Comparison of ENCODE assay signal across 9 mouse cellular contexts in genomic region chr11:120518027-120518426, GRCm38 (mm10). TPM values are rescaled to one million over a fixed set of nuclear protein-coding genes. Genes with fewer than 3 reads are reported as not detected.
DNase-seq lines count a peak whose midpoint lies in the region; ATAC-seq and TF ChIP-seq lines count a peak whose summit lies in the region.
"Had no signal": no experiment of that assay in that cellular context is flagged by ENCODE, and none has a peak within 500 bp of the region (broad histone marks: within the 10 kb centered on the region; RNA-seq: fewer than 3 reads in every experiment).

No protein-coding gene starts in this region.

- peak overlapping the region; percentile 63 for H3K27ac ChIP-seq in heart, postnatal 0 days (ENCODE audit: low read depth)
- peak overlapping the region; percentile 26; the same call in 1 of the 2 replicates for H3K27ac ChIP-seq in liver, embryonic 11.5 days (ENCODE audit: low read depth, low read length)
- H3K27ac ChIP-seq in forebrain, embryonic 12.5 days = no peak overlapping the region
- H3K27ac ChIP-seq in forebrain, embryonic 13.5 days = no peak overlapping the region

- peaks cover 15% of the 10 kb centered on the region for H3K4me1 ChIP-seq in heart, postnatal 0 days (ENCODE audit: control insufficient read depth, insufficient read depth)
- H3K4me1 ChIP-seq in liver, embryonic 11.5 days (replicated peaks; ENCODE audit: control insufficient read depth, insufficient read depth, low read length) = peaks cover 16% of the 10 kb centered on the region
- H3K4me1 ChIP-seq in forebrain, embryonic 12.5 days = 0 out of 2 replicates have a peak, but pooled peaks cover 1% of the 10 kb centered on the region
- no peaks in the 10 kb centered on the region for H3K4me1 ChIP-seq in forebrain, embryonic 13.5 days

- no peak for TF ChIP-seq CTCF in heart, postnatal 0 days (IDR thresholded peaks at IDR 0.05; ENCODE audit: low read depth)

- 55% methylated on average over 6 of the region's 6 CpGs for whole genome bisulfite sequencing in heart, postnatal 0 days
- WGBS in liver, embryonic 11.5 days = 55% methylated on average over 6 of the region's 6 CpGs
- 72% methylated on average over 6 of the region's 6 CpGs for WGBS in forebrain, embryonic 12.5 days
- WGBS in forebrain, embryonic 13.5 days = 74% methylated on average over 6 of the region's 6 CpGs

- H3K36me3 ChIP-seq in heart, postnatal 0 days (replicated peaks; ENCODE audit: control insufficient read depth, insufficient read depth, low read length) = no peaks in the 10 kb centered on the region
- H3K36me3 ChIP-seq in liver, embryonic 11.5 days (ENCODE audit: control insufficient read depth, insufficient read depth, low read length) = no peaks in the 10 kb centered on the region
- no peaks in the 10 kb centered on the region for H3K36me3 ChIP-seq in forebrain, embryonic 12.5 days (replicated peaks)
- no peaks in the 10 kb centered on the region for H3K36me3 ChIP-seq in forebrain, embryonic 13.5 days (ENCODE audit: poor library complexity, severe bottlenecking)

- H3K4me2 ChIP-seq in heart, postnatal 0 days (ENCODE audit: low read depth, low read length) = peak overlapping the region; percentile 13; the same call in 1 of the 2 replicates
- H3K4me2 ChIP-seq in liver, embryonic 11.5 days = no peak overlapping the region
- no peak overlapping the region for H3K4me2 ChIP-seq in forebrain, embryonic 12.5 days
- H3K4me2 ChIP-seq in forebrain, embryonic 13.5 days = no peak overlapping the region

- TF ChIP-seq EP300 in heart, postnatal 0 days (IDR thresholded peaks at IDR 0.05; ENCODE audit: low read depth) = no peak

- no peaks in the 10 kb centered on the region for H3K27me3 ChIP-seq in heart, postnatal 0 days (ENCODE audit: control insufficient read depth, insufficient read depth, low read length)
- H3K27me3 ChIP-seq in liver, embryonic 11.5 days (replicated peaks; ENCODE audit: control insufficient read depth, insufficient read depth, low read length) = no peaks in the 10 kb centered on the region
- H3K27me3 ChIP-seq in forebrain, embryonic 12.5 days = 0 out of 2 replicates have a peak, but pooled peaks cover 4% of the 10 kb centered on the region
- H3K27me3 ChIP-seq in forebrain, embryonic 13.5 days = no peaks in the 10 kb centered on the region

- ATAC-seq in heart, postnatal 0 days (ENCODE audit: insufficient read depth, low read depth) = 0 out of 2 replicates have a peak, but pooled peaks have one; percentile 28
- ATAC-seq in liver, embryonic 11.5 days (replicated peaks; ENCODE audit: low FRiP score) = no peak
- ATAC-seq in forebrain, embryonic 12.5 days (ENCODE audit: low FRiP score) = no peak
- no peak for ATAC-seq in forebrain, embryonic 13.5 days

- H3K9ac ChIP-seq in heart, postnatal 0 days (replicated peaks; ENCODE audit: low read depth, low read length) = peak overlapping the region; percentile 29; the same call in 1 of the 2 replicates
- no peak overlapping the region for H3K9ac ChIP-seq in liver, embryonic 11.5 days (ENCODE audit: low read depth, low read length)
- H3K9ac ChIP-seq in forebrain, embryonic 12.5 days = no peak overlapping the region
- no peak overlapping the region for H3K9ac ChIP-seq in forebrain, embryonic 13.5 days

- DNase-seq in right cerebral cortex, adult 18-20 months = peak; percentile 90
- no peak for DNase-seq in right cerebral cortex, postnatal 4 days
- no peak for DNase-seq in heart, postnatal 0 days (ENCODE audit: low spot score)
- no peak for DNase-seq in liver, embryonic 11.5 days (ENCODE audit: low spot score)
- peak; percentile 65 for DNase-seq in skeletal muscle tissue, adult 2 months (ENCODE audit: low read depth, low spot score)
- DNase-seq in ovary, postnatal 14 days (ENCODE audit: low spot score) = no peak

- no peaks in the 10 kb centered on the region for H3K9me3 ChIP-seq in heart, postnatal 0 days (replicated peaks; ENCODE audit: control insufficient read depth, low read length)
- no peaks in the 10 kb centered on the region for H3K9me3 ChIP-seq in liver, embryonic 11.5 days (ENCODE audit: control insufficient read depth, low read length)
- no peaks in the 10 kb centered on the region for H3K9me3 ChIP-seq in forebrain, embryonic 12.5 days
- no peaks in the 10 kb centered on the region for H3K9me3 ChIP-seq in forebrain, embryonic 13.5 days (replicated peaks)

- H3K4me3 ChIP-seq in heart, postnatal 0 days (ENCODE audit: low read depth, low read length) = no peak overlapping the region
- no peak overlapping the region for H3K4me3 ChIP-seq in liver, embryonic 11.5 days (ENCODE audit: low read depth, low read length)
- no peak overlapping the region for H3K4me3 ChIP-seq in forebrain, embryonic 12.5 days (replicated peaks)
- H3K4me3 ChIP-seq in forebrain, embryonic 13.5 days = no peak overlapping the region

RNA-seq across cellular contexts. Expression of gene Gcgr, which starts 12.5 kb away (rescaled TPM):
- total RNA-seq in heart, postnatal 0 days (2014; rRNA removed; ENCODE audit: low replicate concordance) = 0.23 and 1.9 TPM in 2 replicates
- polyA plus RNA-seq in heart, postnatal 0 days (2015; fragmentation: Nextera tagmentation; extraction: Ambion mirVana) = 0.81 and 1.3 TPM in 2 replicates
- polyA plus RNA-seq in liver, embryonic 11.5 days (2014; fragmentation: Nextera tagmentation; extraction: Ambion mirVana) = 7.6 and 7.7 TPM in 2 replicates
- polyA plus RNA-seq in forebrain, embryonic 12.5 days (2016; fragmentation: Nextera tagmentation; extraction: Ambion mirVana) = 0.09 TPM in 1 of 2 replicates, not detected in the other
- 0.08 and 0.21 TPM in 2 replicates for polyA plus RNA-seq in forebrain, embryonic 13.5 days (2015; fragmentation: Nextera tagmentation; extraction: Ambion mirVana)

RNA-seq across cellular contexts. Expression of gene Slc25a10, which starts 26.4 kb away (rescaled TPM):
- 66.8 and 74.3 TPM in 2 replicates for total RNA-seq in heart, postnatal 0 days (2014; rRNA removed; ENCODE audit: low replicate concordance)
- polyA plus RNA-seq in heart, postnatal 0 days (2015; fragmentation: Nextera tagmentation; extraction: Ambion mirVana) = 30.3 and 33.8 TPM in 2 replicates
- 65.5 and 70.6 TPM in 2 replicates for polyA plus RNA-seq in liver, embryonic 11.5 days (2014; fragmentation: Nextera tagmentation; extraction: Ambion mirVana)
- 43.4 and 46.0 TPM in 2 replicates for polyA plus RNA-seq in forebrain, embryonic 12.5 days (2016; fragmentation: Nextera tagmentation; extraction: Ambion mirVana)
- polyA plus RNA-seq in forebrain, embryonic 13.5 days (2015; fragmentation: Nextera tagmentation; extraction: Ambion mirVana) = 31.1 and 41.9 TPM in 2 replicates

RNA-seq across cellular contexts. Expression of gene Mcrip1, which starts 31.5 kb away (rescaled TPM):
- 66.9 and 93.5 TPM in 2 replicates for total RNA-seq in heart, postnatal 0 days (2014; rRNA removed; ENCODE audit: low replicate concordance)
- 136 and 138 TPM in 2 replicates for polyA plus RNA-seq in heart, postnatal 0 days (2015; fragmentation: Nextera tagmentation; extraction: Ambion mirVana)
- 117 and 123 TPM in 2 replicates for polyA plus RNA-seq in liver, embryonic 11.5 days (2014; fragmentation: Nextera tagmentation; extraction: Ambion mirVana)
- polyA plus RNA-seq in forebrain, embryonic 12.5 days (2016; fragmentation: Nextera tagmentation; extraction: Ambion mirVana) = 209 and 214 TPM in 2 replicates
- 228 and 240 TPM in 2 replicates for polyA plus RNA-seq in forebrain, embryonic 13.5 days (2015; fragmentation: Nextera tagmentation; extraction: Ambion mirVana)

RNA-seq across cellular contexts. Expression of gene Ppp1r27, which starts 32.9 kb away (rescaled TPM):
- not detected in 2 replicates for total RNA-seq in heart, postnatal 0 days (2014; rRNA removed; ENCODE audit: low replicate concordance)
- 0.20 TPM in 1 of 2 replicates, not detected in the other for polyA plus RNA-seq in heart, postnatal 0 days (2015; fragmentation: Nextera tagmentation; extraction: Ambion mirVana)
- polyA plus RNA-seq in liver, embryonic 11.5 days (2014; fragmentation: Nextera tagmentation; extraction: Ambion mirVana) = not detected in 2 replicates
- polyA plus RNA-seq in forebrain, embryonic 12.5 days (2016; fragmentation: Nextera tagmentation; extraction: Ambion mirVana) = not detected in 2 replicates
- not detected in 2 replicates for polyA plus RNA-seq in forebrain, embryonic 13.5 days (2015; fragmentation: Nextera tagmentation; extraction: Ambion mirVana)
- polyA plus RNA-seq: stomach, embryonic 14.5 days had no signal

RNA-seq across cellular contexts. Expression of gene Mrpl12, which starts 33.6 kb away (rescaled TPM):
- total RNA-seq in heart, postnatal 0 days (2014; rRNA removed; ENCODE audit: low replicate concordance) = 119 and 161 TPM in 2 replicates
- 308 and 315 TPM in 2 replicates for polyA plus RNA-seq in heart, postnatal 0 days (2015; fragmentation: Nextera tagmentation; extraction: Ambion mirVana)
- polyA plus RNA-seq in liver, embryonic 11.5 days (2014; fragmentation: Nextera tagmentation; extraction: Ambion mirVana) = 252 and 266 TPM in 2 replicates
- 130 and 135 TPM in 2 replicates for polyA plus RNA-seq in forebrain, embryonic 12.5 days (2016; fragmentation: Nextera tagmentation; extraction: Ambion mirVana)
- polyA plus RNA-seq in forebrain, embryonic 13.5 days (2015; fragmentation: Nextera tagmentation; extraction: Ambion mirVana) = 127 TPM in 2 replicates

Comparison
In these comparisons a context has a peak if more than half of its experiments do, and no peak if none do; other contexts are left out.
1. DNase-seq: peak in right cerebral cortex, adult 18-20 months (single experiment) and skeletal muscle tissue, adult 2 months (single experiment); none in right cerebral cortex, postnatal 4 days (single experiment), heart, postnatal 0 days (single experiment), liver, embryonic 11.5 days (single experiment) and ovary, postnatal 14 days (single experiment).
2. H3K27ac ChIP-seq: peak in heart, postnatal 0 days (single experiment) and liver, embryonic 11.5 days (single experiment); none in forebrain, embryonic 12.5 days (single experiment) and forebrain, embryonic 13.5 days (single experiment).